Mouse (Mus musculus) MN1 (cell line): ENCODE measurements around the gene C1galt1.

ENCODE experiments used
- DNase-seq: peaks from one replicate; pipeline ENCODE4 v3.0.0-alpha.2; 2016; ENCODE audit warnings: low spot score

Gene C1galt1

GRCm38 (mm10) chr6:7859161-7859560 is 14.5 kb downstream of the C1galt1 start:
- no peak for DNase-seq

- DNase-seq: no peak
Measured at GRCm38 (mm10) chr6:7861033-7861432, 16.4 kb downstream of the C1galt1 start.

DNA sequence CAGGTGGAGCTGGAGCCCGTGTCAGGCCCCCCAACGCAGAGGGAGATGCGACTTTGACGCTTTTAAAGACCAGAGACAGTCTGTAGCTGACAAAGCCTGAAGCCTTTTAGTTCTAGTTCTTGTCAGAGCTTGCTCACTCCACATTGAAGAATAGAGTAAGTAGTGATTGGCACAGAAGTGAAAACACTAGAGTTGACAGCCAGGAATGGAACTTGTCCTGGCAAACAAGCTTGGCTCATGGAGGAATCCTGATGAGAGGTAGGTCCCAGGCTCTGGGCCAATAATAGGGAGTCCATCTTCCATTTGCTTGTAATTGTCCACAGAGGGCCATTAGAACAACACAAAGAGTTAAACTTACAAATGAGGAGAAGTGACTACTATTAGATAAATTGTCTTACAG is 18.7 kb downstream of the C1galt1 start:
- no peak for DNase-seq

- DNase-seq: no peak
Measured at GRCm38 (mm10) chr6:7876836-7877235, 32.2 kb downstream of the C1galt1 start.

DNA sequence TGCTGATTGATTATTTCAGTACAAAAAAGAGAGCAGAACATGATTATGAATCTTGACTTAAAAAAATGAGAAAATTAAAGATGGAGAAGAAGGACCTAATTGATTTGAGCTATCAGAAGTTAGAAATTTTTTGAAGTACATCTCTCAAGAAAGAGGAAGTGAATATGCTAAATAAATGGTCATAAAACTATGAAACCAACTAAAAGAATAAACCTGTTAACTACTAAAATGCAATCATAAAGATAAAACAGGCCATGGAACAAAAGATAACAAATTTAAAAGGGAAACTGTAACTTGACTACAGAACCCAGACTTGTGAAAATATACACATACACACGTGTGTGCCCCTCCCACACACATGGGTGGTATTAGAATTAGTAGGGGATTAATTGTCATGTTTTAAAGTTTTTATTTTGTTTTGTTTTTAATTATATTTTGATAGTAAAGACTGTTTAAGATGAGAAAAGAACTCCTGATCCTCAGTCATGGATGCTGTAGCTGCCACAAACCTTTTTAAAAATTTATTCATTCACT is 37.0 kb downstream of the C1galt1 start:
- DNase-seq: no peak

DNA sequence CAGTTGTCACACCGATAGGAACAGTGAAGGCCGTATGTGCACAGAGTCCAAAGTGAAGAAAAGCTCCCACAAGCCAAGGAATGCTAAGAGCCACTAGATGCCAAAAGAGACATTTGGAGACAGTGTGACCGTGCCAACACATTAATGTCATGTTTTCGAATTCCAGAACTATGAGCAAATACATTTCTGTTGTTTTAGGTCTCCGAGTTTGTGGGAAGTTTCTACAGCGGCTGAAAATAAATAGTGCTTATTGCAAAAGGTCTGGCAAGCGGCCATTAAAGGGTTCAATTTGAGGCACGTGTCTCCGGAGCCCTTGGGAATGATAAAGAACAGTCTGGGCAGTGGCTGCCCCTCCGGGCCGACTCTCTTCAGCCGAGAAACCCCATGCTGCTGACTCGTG is 37.9 kb downstream of the C1galt1 start:
- DNase-seq: no peak

DNA sequence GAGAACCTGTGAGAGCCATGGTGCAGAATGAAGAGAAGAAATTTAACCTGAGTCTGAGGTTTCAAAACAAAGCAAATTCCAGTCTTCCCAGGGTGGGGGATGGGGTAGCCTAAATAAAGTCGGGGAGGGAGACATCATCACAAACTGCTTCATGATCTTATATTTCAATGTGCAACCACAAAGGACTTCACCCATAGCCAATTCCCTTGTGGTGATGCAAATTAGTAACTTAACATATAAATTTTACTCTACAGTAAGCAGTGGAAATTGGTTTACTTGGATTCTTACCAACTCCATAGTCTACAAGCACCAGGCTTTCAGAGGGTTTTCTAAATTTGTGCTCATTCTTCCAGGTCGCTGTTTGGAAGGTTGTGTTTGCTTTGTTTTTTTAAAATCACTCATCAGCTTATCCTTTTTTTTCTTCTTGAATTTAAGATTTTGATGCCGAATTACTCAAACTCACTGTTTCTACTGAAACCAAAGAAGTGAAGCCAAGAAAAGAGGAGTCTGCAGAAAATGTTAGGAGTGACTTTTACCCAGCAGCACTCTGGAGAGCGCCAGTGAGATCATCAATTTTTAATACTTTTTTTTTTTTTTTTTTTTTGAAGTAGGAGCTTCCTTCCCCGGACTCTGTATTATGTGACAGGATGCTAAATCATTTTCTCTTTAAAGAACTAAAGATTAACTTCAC is 41.5 kb downstream of the C1galt1 start:
- no peak for DNase-seq

DNA sequence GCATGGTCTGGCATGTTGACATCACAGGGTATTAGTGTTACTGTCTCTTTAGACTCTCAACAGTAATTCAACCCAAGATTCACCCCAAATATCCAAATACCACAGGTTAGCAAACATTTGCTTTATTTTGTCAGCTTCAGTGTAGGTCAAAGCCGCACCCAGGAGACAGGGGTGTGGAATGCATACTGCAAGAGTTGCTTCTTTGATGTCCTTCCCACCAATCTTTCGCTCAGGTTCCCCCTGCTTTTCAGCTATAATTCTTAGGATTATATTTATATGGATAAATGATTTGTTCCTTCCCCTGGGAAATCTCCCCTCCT is 42.0 kb downstream of the C1galt1 start:
- no peak for DNase-seq

GRCm38 (mm10) chr6:7896339-7896738 is 51.7 kb downstream of the C1galt1 start:
- no peak for DNase-seq

- DNase-seq: no peak
Measured at GRCm38 (mm10) chr6:7912015-7912414, 67.4 kb downstream of the C1galt1 start.
